Mouse (Mus musculus): Measurements from ENCODE around the gene P2ry2.

DNA sequence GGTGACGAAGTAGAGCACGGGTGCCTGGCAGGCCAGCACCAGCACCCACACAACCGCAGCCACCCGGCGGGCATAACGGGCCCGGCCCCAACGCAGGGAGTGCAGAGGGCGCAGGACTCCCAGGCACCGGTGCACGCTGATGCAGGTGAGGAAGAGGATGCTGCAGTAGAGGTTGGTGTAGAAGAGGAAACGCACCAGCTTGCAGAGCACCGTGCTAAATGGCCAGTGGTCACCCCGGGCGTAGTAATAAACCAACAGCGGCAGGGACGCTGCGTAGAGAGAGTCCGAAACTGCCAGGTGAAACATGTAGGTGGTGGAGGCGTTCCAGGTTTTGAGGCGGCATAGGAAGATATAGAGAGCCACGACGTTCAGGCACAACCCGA, 14.1 kb downstream of the P2ry2 start:
- no peak for TF ChIP-seq ZC3H11A (IDR thresholded peaks at IDR 0.05; ENCODE audit: borderline replicate concordance, low read depth, low read length)
- TF ChIP-seq CHD2 (IDR thresholded peaks at IDR 0.05; ENCODE audit: low read depth, low read length), result no peak
- TF ChIP-seq MAFK (IDR thresholded peaks at IDR 0.05; ENCODE audit: insufficient read depth, low read depth, low read length), result no peak
- no peak for TF ChIP-seq HCFC1 (IDR thresholded peaks at IDR 0.05; ENCODE audit: borderline replicate concordance, insufficient read depth, low read length)

Measured in ES-E14 (cell line).